Mouse (Mus musculus): ENCODE data around the gene Tuba3b. TPM values are rescaled to one million over a fixed set of nuclear protein-coding genes. Genes with fewer than 3 reads are reported as not detected.
A peak's percentile ranks its signal among the peaks of the same experiment; 100 is the strongest.

Tuba3b gene
- polyA plus RNA-seq, 1 experiment from 2014 or later = not detected

DNA sequence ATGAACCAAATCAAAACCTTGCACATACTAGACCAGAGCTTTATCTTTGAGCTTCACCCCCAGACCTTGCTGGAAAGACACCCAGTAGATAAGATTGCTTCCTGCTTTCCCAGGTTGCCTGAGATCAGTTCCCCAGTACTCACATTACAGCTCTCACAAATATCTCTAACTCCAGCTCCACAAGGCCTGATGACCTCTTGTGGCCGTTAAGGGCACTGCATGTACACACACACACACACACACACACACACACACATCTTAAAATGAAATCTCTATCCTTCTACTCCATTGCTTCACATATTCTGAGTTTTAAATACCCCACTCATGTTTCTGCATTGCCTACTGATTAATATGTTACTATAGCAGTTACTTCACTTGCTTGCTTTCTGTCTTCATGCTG, 40.1 kb downstream of the Tuba3b start:
- DNase-seq (ENCODE audit: low spot score) = no peak
- H3K27me3 ChIP-seq (replicated peaks; ENCODE audit: low read depth, poor library complexity, severe bottlenecking) = no peaks in the 10 kb centered on the region
- no peaks in the 10 kb centered on the region for H3K36me3 ChIP-seq (replicated peaks)
- no peaks in the 10 kb centered on the region for H3K4me1 ChIP-seq
- H3K9me3 ChIP-seq = peaks cover 5% of the 10 kb centered on the region; the same call in 1 of the 2 replicates
- 96% methylated on average over 1 of the region's 1 CpGs for WGBS
- H3K27ac ChIP-seq (replicated peaks) = no peak overlapping the region
- H3K4me3 ChIP-seq = no peak overlapping the region

- Histone ChIP-seq H3K27ac (replicated peaks) (no peak overlapping the region), H3K4me1 (peaks cover 5% of the 10 kb centered on the region; the same call in 1 of the 2 replicates), H3K4me3 (no peak overlapping the region), H3K27me3 (replicated peaks; ENCODE audit: low read depth, poor library complexity, severe bottlenecking) (no peaks in the 10 kb centered on the region), H3K36me3 (replicated peaks) (no peaks in the 10 kb centered on the region), H3K9me3 (peaks cover 5% of the 10 kb centered on the region; the same call in 1 of the 2 replicates)
- DNase-seq (ENCODE audit: low spot score) = no peak
- WGBS = 83% methylated on average over 15 of the region's 15 CpGs
Observed at GRCm38 (mm10) chr6:145656740-145657591, 41.4 kb downstream of the Tuba3b start.

DNA sequence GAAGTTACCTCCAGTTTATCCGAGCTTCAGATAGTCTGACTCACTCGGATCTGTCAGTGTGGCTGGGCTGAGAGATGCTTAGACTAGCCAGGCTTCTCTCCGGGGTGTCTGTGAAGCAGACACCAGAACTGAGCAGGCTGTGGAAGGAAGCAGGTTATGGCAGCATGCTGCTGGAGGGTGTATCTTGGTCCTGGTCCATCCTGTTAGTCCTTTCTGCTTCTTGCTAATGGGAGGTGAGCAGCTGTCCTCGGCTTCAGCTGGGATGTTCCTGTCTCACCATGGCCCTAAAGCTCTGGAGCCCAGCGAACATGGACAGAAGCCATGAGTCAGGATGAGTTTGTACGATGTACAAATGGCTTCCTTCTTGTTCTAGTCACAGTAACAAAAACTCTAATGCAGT, 43.6 kb downstream of the Tuba3b start:
- Histone ChIP-seq H3K27me3 (replicated peaks; ENCODE audit: low read depth, poor library complexity, severe bottlenecking) (no peaks in the 10 kb centered on the region), H3K27ac (replicated peaks) (no peak overlapping the region), H3K4me1 (peaks cover 8% of the 10 kb centered on the region), H3K9me3 (peaks cover 5% of the 10 kb centered on the region; the same call in 1 of the 2 replicates), H3K36me3 (replicated peaks) (no peaks in the 10 kb centered on the region), H3K4me3 (no peak overlapping the region)
- DNase-seq (ENCODE audit: low spot score) = no peak
- 77% methylated on average over 6 of the region's 6 CpGs for WGBS

DNA sequence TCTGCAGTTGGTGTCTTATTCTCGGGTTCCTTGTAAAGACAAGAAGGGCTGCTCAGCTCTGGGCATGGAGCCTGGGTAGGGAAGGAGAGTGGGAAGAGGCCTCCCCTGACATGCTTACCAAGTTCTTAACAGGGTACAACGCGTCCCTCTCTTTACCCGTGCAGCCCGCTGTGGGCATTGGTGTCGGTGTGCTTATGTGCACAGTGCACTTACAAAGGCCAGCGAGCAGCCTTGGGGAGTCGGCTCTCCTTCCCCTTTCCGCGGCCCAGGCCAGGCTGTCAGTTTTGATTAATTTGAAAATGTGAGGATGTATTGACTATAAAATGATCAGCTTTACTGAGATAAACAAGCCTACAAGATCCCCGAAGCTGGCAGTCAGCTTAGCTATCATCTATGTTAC, 45.4 kb downstream of the Tuba3b start:
- Histone ChIP-seq H3K36me3 (replicated peaks) (no peaks in the 10 kb centered on the region), H3K9me3 (peaks cover 3% of the 10 kb centered on the region), H3K4me3 (no peak overlapping the region), H3K4me1 (peaks cover 11% of the 10 kb centered on the region), H3K27me3 (replicated peaks; ENCODE audit: low read depth, poor library complexity, severe bottlenecking) (no peaks in the 10 kb centered on the region), H3K27ac (replicated peaks) (no peak overlapping the region)
- 76% methylated on average over 11 of the region's 11 CpGs for WGBS
- no peak for DNase-seq (ENCODE audit: low spot score)

- no peak overlapping the region for H3K4me3 ChIP-seq
- H3K36me3 ChIP-seq (replicated peaks) = no peaks in the 10 kb centered on the region
- no peaks in the 10 kb centered on the region for H3K27me3 ChIP-seq (replicated peaks; ENCODE audit: low read depth, poor library complexity, severe bottlenecking)
- DNase-seq (ENCODE audit: low spot score) = no peak
- 0 out of 2 replicates have a peak overlapping the region, but pooled peaks have one; percentile 19 for H3K27ac ChIP-seq (replicated peaks)
- peaks cover 11% of the 10 kb centered on the region for H3K4me1 ChIP-seq
- peaks cover 3% of the 10 kb centered on the region; the same call in 1 of the 2 replicates for H3K9me3 ChIP-seq
- WGBS = 70% methylated on average over 5 of the region's 5 CpGs
Observed at GRCm38 (mm10) chr6:145664208-145664607, 48.7 kb downstream of the Tuba3b start.

DNA sequence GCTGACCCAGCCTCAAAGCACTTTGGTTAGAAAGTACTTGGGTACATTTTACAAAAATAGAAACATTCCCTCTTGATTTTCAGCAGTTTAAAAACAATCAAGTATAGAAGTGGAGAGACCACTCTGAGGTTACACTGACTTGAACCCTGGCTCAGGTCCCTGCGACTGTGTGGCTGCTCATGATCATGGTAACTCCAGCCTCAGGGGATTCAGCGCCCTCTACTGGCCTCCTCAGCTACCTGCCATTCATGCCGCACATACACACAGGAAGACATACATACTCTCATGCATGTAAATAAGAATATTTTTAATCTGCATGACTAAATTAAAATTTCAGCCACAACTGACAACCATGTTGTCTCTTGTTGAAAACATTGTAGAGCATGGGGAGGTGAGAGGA, 50.2 kb downstream of the Tuba3b start:
- Histone ChIP-seq H3K27me3 (replicated peaks; ENCODE audit: low read depth, poor library complexity, severe bottlenecking) (no peaks in the 10 kb centered on the region), H3K27ac (replicated peaks) (no peak overlapping the region), H3K36me3 (replicated peaks) (no peaks in the 10 kb centered on the region), H3K4me3 (no peak overlapping the region), H3K9me3 (peaks cover 3% of the 10 kb centered on the region; the same call in 1 of the 2 replicates), H3K4me1 (peaks cover 13% of the 10 kb centered on the region)
- no peak for DNase-seq (ENCODE audit: low spot score)
- 85% methylated on average over 3 of the region's 3 CpGs for WGBS

GRCm38 (mm10) chr6:145667654-145668053, 52.1 kb downstream of the Tuba3b start:
- H3K4me3 ChIP-seq = no peak overlapping the region
- no peak overlapping the region for H3K27ac ChIP-seq (replicated peaks)
- no peaks in the 10 kb centered on the region for H3K36me3 ChIP-seq (replicated peaks)
- no peak for DNase-seq (ENCODE audit: low spot score)
- H3K4me1 ChIP-seq = peaks cover 8% of the 10 kb centered on the region
- H3K9me3 ChIP-seq = peaks cover 3% of the 10 kb centered on the region; the same call in 1 of the 2 replicates
- WGBS = 73% methylated on average over 3 of the region's 3 CpGs
- H3K27me3 ChIP-seq (replicated peaks; ENCODE audit: low read depth, poor library complexity, severe bottlenecking) = no peaks in the 10 kb centered on the region

- Histone ChIP-seq H3K27me3 (replicated peaks; ENCODE audit: low read depth, poor library complexity, severe bottlenecking) (no peaks in the 10 kb centered on the region), H3K27ac (replicated peaks) (no peak overlapping the region), H3K36me3 (replicated peaks) (no peaks in the 10 kb centered on the region), H3K4me3 (no peak overlapping the region), H3K9me3 (peaks cover 3% of the 10 kb centered on the region; the same call in 1 of the 2 replicates), H3K4me1 (0 out of 2 replicates have a peak, but pooled peaks cover 3% of the 10 kb centered on the region)
- no peak for DNase-seq (ENCODE audit: low spot score)
- WGBS = 71% methylated on average over 10 of the region's 10 CpGs
Observed at GRCm38 (mm10) chr6:145669596-145670071, 54.1 kb downstream of the Tuba3b start.

Other genes with a start within 250 kb of the Tuba3b start
- gene Lmntd1, start 1.4 kb upstream of the Tuba3b start, polyA plus RNA-seq (2016; fragmentation: Nextera tagmentation; extraction: Ambion mirVana) = 0.15 TPM in 1 of 2 replicates, not detected in the other
- gene Rassf8, start 131.0 kb downstream of the Tuba3b start, polyA plus RNA-seq (2016; fragmentation: Nextera tagmentation; extraction: Ambion mirVana) = 3.5 and 3.7 TPM in 2 replicates
- gene Bhlhe41, start 249.8 kb downstream of the Tuba3b start, polyA plus RNA-seq (2016; fragmentation: Nextera tagmentation; extraction: Ambion mirVana) = 0.93 and 1.8 TPM in 2 replicates

All from embryonic facial prominence, embryonic 10.5 days (tissue).